Mouse (Mus musculus) megakaryocyte, embryonic 14.5 days (primary cell): ENCODE data around the gene Cab39l.

ENCODE experiments used
- FLI1 ChIP-seq: IDR thresholded peaks from 2 replicates; pipeline ENCODE4 v1.6.1; 2012; ENCODE audit warnings: low read length, inconsistent platforms, mixed read lengths
- GATA1 ChIP-seq: IDR thresholded peaks from 3 replicates; pipeline ENCODE4 v1.6.1; 2012; ENCODE audit warnings: mixed read lengths, low read length, inconsistent platforms, borderline replicate concordance

DNA sequence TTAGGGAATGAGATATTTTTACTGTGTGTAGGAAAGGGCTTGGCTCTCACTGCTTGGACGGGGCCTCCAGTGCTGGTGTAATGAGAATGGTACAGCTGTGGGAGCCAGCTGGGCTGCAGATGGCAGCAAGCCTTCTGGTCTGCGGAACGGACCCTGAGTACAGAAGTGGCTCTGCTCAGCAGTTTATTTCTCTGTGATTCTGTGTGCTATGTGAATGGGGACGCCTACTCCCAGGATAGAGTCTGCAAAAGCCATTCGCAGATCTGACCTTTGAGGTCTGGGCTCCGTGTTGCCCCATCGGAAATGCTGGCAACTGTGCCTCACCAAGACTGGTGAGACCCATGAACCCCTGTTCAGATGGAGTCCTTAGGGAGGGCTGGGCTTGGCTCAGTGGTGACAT, 187.1 kb downstream of the Cab39l start:
- no peak for TF ChIP-seq GATA1
- TF ChIP-seq FLI1: no peak
